Mouse (Mus musculus): ENCODE measurements around the gene Large1. TPM values are rescaled to one million over a fixed set of nuclear protein-coding genes. Genes with fewer than 3 reads are reported as not detected.

The Large1 gene
- total RNA-seq, 4 experiments from 2014 or later, result 22.5 to 33.6 (median 27.7) TPM

- no peak for DNase-seq (ENCODE audit: low spot score in 2 of 2)
Observed at GRCm38 (mm10) chr8:72812690-72813089, 540.6 kb downstream of the Large1 start.

- no peak for DNase-seq (ENCODE audit: low spot score in 2 of 2)
Observed at GRCm38 (mm10) chr8:72801583-72801982, 551.8 kb downstream of the Large1 start.

DNA sequence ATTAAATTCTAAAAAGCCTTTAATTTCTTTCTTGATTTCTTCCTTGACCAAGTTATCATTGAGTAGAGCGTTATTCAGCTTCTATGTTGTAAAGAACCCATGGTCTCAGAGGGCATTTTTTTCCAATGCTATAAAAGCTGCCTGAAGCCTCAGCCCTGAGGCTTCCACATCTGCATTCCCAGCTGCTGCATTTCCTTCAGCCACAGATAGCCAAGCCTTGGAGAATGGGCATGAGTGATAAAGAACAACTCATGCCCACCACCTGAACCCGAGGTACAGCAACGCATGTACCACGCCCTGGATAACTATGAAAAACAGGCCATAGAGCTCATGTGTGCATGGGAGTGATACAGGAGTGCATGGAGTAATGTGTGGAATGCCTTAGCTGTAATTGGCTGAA lies 572.7 kb downstream of the Large1 start:
- DNase-seq (ENCODE audit: low spot score in 2 of 2), result no peak

GRCm38 (mm10) chr8:72777797-72778196 lies 575.5 kb downstream of the Large1 start:
- no peak for DNase-seq (ENCODE audit: low spot score in 2 of 2)

GRCm38 (mm10) chr8:72766777-72767176 lies 586.6 kb downstream of the Large1 start:
- no peak for DNase-seq (ENCODE audit: low spot score in 2 of 2)

GRCm38 (mm10) chr8:72765696-72766095 lies 587.6 kb downstream of the Large1 start:
- DNase-seq (ENCODE audit: low spot score in 2 of 2), result no peak

Small RNA genes lying within 50 kb of the gene (microRNA-seq; reads per million reads assigned to microRNA genes)
- not detected for gene Mir28b

Data from gastrocnemius, adult 8-10 months (tissue).